Comparison of ENCODE assay signal across 21 mouse cellular contexts in genomic region chr10:118125776-118126445, GRCm38 (mm10).
"Had no signal": no experiment of that assay in that cellular context is flagged by ENCODE, and none has a peak within 500 bp of the region (broad histone marks: within the 10 kb centered on the region; RNA-seq: fewer than 3 reads in every experiment).

No protein-coding gene starts in this region.

- H3K4me1 ChIP-seq: liver, embryonic 12.5 days; liver, embryonic 15.5 days; lung, embryonic 15.5 days had no signal

- H3K27ac ChIP-seq: kidney, postnatal 0 days; layer of hippocampus, adult 2 months; limb, embryonic 10.5 days; limb, embryonic 13.5 days; liver, embryonic 12.5 days; liver, embryonic 15.5 days; lung, embryonic 15.5 days; midbrain, embryonic 13.5 days; neural tube, embryonic 13.5 days had no signal

- H3K9me3 ChIP-seq: limb, embryonic 10.5 days; limb, embryonic 13.5 days; liver, embryonic 12.5 days; liver, embryonic 15.5 days; lung, embryonic 15.5 days; midbrain, embryonic 13.5 days; neural tube, embryonic 13.5 days had no signal

- H3K4me2 ChIP-seq: limb, embryonic 13.5 days; liver, embryonic 12.5 days; liver, embryonic 15.5 days; lung, embryonic 15.5 days; midbrain, embryonic 13.5 days; neural tube, embryonic 13.5 days had no signal

- H3K36me3 ChIP-seq: limb, embryonic 10.5 days; limb, embryonic 13.5 days; liver, embryonic 12.5 days; liver, embryonic 15.5 days; lung, embryonic 15.5 days; midbrain, embryonic 13.5 days; neural tube, embryonic 13.5 days had no signal

- ATAC-seq: liver, embryonic 12.5 days; midbrain, embryonic 13.5 days; midbrain, embryonic 16.5 days had no signal

- H3K4me3 ChIP-seq: layer of hippocampus, adult 2 months; limb, embryonic 10.5 days; limb, embryonic 13.5 days; liver, embryonic 12.5 days; liver, embryonic 15.5 days; lung, embryonic 15.5 days; midbrain, embryonic 13.5 days; myocyte; neural tube, embryonic 13.5 days had no signal

- H3K9ac ChIP-seq: limb, embryonic 13.5 days; liver, embryonic 12.5 days; liver, embryonic 15.5 days; lung, embryonic 15.5 days; midbrain, embryonic 13.5 days; neural tube, embryonic 13.5 days had no signal

- DNase-seq: kidney, adult 9 months; kidney, postnatal 25 days; layer of hippocampus, adult 9-11 months; liver; lung, adult 18-20 months; lung, postnatal 10 days; lung, postnatal 4 days; retina, postnatal 1 day; thymus, adult 18-20 months; thymus, postnatal 36 days had no signal
